Mouse (Mus musculus): ENCODE results near the gene Astn2.

DNA sequence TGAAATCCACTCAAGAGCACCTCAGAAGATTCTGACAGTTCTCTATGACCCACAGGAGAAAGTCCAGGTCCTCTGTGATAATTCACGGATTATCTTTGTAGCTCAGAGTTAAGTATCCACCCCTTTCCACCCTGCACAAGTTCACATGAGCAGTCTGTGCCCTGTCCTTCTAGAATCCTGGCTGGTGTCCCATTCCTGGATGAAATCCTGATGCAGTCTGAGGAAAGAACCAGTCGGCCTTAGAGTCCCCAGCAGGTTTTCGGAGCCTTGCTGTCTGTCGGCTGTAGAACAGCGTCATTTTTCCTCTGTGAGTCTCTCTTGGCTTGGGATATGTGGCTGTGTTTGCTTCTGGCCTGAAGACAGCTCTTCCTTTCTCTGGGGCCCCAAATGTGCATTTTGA, 978.0 kb downstream of the Astn2 start:
- TF ChIP-seq NRF1 (IDR thresholded peaks at IDR 0.05; ENCODE audit: insufficient read depth, low read depth, low read length, poor library complexity, severe bottlenecking) (no peak), EP300 (IDR thresholded peaks at IDR 0.05; ENCODE audit: low read depth in 1 of 2, low read length in 2 of 2) (no peak), POLR2A (IDR thresholded peaks at IDR 0.05; ENCODE audit: control insufficient read depth in 1 of 2, insufficient read depth in 1 of 2, low read depth in 1 of 2, low read length in 2 of 2, poor library complexity in 1 of 2) (no peak), ZC3H11A (IDR thresholded peaks at IDR 0.05; ENCODE audit: low read depth, low read length) (no peak), USF1 (IDR thresholded peaks at IDR 0.05; ENCODE audit: low read depth, low read length) (no peak)

Measured in MEL (cell line).